Mouse (Mus musculus) central nervous system, embryonic 11.5 days (tissue): Measurements from ENCODE around the gene Il2rb. TPM values are rescaled to one million over a fixed set of nuclear protein-coding genes. Genes with fewer than 3 reads are reported as not detected.

Experiments
- polyA plus RNA-seq: library from polyadenylated mRNA; depleted of rRNA; stranded (reverse); fragments of >200 nt; gene quantifications from 2 replicates; pipeline ENCODE4 v1.2.3, GENCODE M21; 2012; rRNA removed

Il2rb gene
- polyA plus RNA-seq, result 0.04 and 0.07 TPM in 2 replicates

GRCm38 (mm10) chr15:78494968-78495406 lies at the start of gene Il2rb:
TSS of gene Il2rb (minus strand) at chr15:78495271.

GRCm38 (mm10) chr15:78544561-78545001 lies 49.5 kb upstream of the Il2rb start, which contains the start of gene Sstr3:
TSS of gene Sstr3 (minus strand) at chr15:78544685.

GRCm38 (mm10) chr15:78530671-78531450 lies 35.8 kb upstream of the Il2rb start, which contains the start of gene C1qtnf6:
TSS of gene C1qtnf6 (minus strand) at chr15:78531416.

GRCm38 (mm10) chr15:78468379-78468937 lies 26.6 kb downstream of the Il2rb start, which contains the start of gene Tmprss6:
TSS of gene Tmprss6 (minus strand) at chr15:78468634.

Other genes with a start within 250 kb of the Il2rb start
- 0.30 and 1.1 TPM in 2 replicates for gene Csf2rb2, start 189.6 kb downstream of the Il2rb start, polyA plus RNA-seq
- gene Csf2rb, start 169.5 kb downstream of the Il2rb start, polyA plus RNA-seq, result 2.2 and 3.5 TPM in 2 replicates
- gene Tex33, start 99.4 kb downstream of the Il2rb start, polyA plus RNA-seq, result 0.07 TPM in 1 of 2 replicates, not detected in the other
- 8.8 and 9.3 TPM in 2 replicates for gene Tst, start 89.4 kb downstream of the Il2rb start, polyA plus RNA-seq
- 39.8 and 53.5 TPM in 2 replicates for gene Mpst, start 88.9 kb downstream of the Il2rb start, polyA plus RNA-seq
- gene Kctd17, start 66.7 kb downstream of the Il2rb start, polyA plus RNA-seq, result 119 and 137 TPM in 2 replicates
- gene Tmprss6, start 26.6 kb downstream of the Il2rb start, polyA plus RNA-seq, result 0.27 and 0.84 TPM in 2 replicates
- gene C1qtnf6, start 36.1 kb upstream of the Il2rb start, polyA plus RNA-seq, result 9.8 and 20.4 TPM in 2 replicates
- gene Sstr3, start 49.4 kb upstream of the Il2rb start, polyA plus RNA-seq, result 0.14 and 0.16 TPM in 2 replicates
- gene Rac2, start 77.5 kb upstream of the Il2rb start, polyA plus RNA-seq, result 9.5 and 42.8 TPM in 2 replicates
- 4.4 and 5.4 TPM in 2 replicates for gene Cyth4, start 101.8 kb upstream of the Il2rb start, polyA plus RNA-seq
- 0.57 and 0.95 TPM in 2 replicates for gene Elfn2, start 223.5 kb upstream of the Il2rb start, polyA plus RNA-seq